Mouse (Mus musculus) T-cell, adult 66 days (primary cell): ENCODE measurements around the gene 9130204L05Rik. TPM values are rescaled to one million over a fixed set of nuclear protein-coding genes. Genes with fewer than 3 reads are reported as not detected.

Experiments
- total RNA-seq, 2 experiments: library from RNA; stranded (reverse); gene quantifications; 3 replicates in 1 of 2; 4 replicates in 1 of 2; pipeline ENCODE4 v1.2.4; 2023

Gene 9130204L05Rik
- total RNA-seq, result not detected

DNA sequence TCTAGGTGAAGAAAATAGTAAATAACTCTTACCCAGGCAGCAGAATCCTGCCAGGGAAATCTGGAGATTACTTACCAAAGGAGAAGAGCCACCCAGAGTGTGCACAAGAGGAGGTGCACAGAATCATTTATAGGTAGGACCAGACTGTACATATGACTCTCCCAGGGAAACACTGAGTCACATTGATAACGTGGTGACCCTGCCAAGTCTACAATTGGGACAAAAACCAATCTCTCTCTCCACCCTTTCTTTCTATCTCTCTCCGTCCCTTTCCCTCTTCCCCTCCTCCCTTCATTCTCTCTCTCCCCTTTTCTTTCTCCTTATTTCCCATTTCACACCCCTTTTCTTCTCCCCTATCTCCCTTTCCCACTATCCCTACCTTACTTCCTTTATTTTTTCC is at the start of gene 9130204L05Rik:
Gene 9130204L05Rik, minus strand, starts transcription at position 101 of the 400 bp plus-strand sequence.

